Mouse (Mus musculus): Measurements from ENCODE around the gene Gm29094.
"Not testable (repeated sequence)": the region's sequence is repeated elsewhere in the genome, so short reads cannot be mapped to it uniquely, and the experiment has no call there.

Gm29094 gene

DNA sequence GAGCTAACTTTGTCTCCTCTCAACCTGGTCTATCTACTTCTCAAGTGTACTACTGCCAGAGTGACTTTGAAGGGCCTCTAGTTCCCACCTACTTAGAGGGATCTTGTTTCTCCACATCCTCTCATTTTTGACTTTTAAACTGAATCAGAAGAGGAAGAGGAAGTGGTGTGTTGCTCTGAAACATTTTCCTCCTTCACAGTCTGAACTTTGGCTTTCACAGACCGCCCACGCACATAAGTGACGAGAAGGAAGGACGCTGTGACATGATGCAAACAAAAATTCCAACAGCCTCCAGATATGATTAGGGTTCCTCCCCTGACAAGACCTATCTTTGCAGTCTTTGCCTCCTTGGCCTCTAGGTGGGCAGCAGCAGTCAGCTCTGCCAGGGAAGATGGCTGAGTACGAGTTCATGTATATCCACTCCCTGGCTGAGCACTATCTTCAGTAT is at the start of gene Gm29094, which contains the start of gene Bcl2a1b:
Gm29094 (plus strand) TSS at position 411 of the 448 bp plus-strand sequence.
Bcl2a1b (plus strand) TSS at position 241 of the 448 bp plus-strand sequence.
- not testable (repeated sequence) for DNase-seq

DNA sequence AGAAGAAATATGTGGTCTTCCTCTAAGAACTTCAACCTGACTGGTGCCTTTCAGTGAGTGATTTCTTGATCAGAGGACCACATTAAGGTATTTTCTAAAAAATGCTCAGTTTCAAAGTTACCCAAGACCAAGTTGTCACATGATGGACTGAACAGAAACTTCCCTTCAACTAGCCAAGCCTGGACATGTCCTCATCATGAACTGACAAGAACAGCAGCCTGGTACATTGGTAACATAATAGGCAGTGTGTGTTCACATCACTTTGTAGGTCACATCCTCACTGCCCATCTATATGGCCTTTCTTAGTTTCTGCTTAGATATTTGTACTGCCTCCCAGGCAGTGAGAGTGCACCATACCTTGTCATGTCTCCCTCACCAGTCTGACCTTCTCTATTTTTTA is 26.6 kb upstream of the Gm29094 start:
- not testable (repeated sequence) for DNase-seq

DNA sequence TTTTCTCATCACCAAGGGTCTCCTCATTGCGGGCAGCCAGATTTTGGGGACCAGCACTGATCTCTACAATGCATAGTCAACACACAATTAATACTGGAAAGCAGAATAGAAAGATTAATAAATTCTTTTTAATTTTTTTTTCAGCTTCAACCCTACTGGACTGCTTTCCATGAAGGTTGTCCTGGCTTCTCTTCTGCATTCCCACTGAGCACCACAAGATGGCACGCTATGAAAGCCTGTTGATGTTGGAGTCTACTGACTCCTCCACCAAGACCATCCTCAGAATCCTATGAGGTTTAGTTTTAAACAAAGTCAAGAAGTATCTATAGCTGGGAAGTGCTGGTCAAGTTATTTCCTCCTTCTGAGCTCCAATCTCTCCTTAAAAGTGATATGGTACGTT is 20.3 kb upstream of the Gm29094 start:
- peak; percentile 2 for DNase-seq

DNA sequence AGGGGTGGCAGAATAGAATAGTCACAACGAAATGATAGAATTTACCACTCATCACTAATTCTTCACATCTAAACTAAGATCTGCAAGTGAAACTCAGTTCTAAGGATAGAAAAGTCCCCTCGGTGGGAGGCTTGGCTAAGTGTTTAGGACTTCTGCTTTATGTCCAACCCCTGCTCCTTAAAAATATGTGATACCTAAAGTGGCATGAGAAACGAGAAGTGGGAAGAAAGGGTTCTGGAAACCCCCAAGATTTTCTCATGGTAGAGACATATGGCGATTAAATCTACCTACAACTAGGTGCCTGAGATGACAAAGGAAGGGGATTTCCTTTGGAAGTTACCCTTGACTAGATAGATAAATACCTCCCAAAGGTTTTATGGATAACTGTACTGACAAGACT is 19.7 kb upstream of the Gm29094 start:
- DNase-seq, result not testable (repeated sequence)

DNA sequence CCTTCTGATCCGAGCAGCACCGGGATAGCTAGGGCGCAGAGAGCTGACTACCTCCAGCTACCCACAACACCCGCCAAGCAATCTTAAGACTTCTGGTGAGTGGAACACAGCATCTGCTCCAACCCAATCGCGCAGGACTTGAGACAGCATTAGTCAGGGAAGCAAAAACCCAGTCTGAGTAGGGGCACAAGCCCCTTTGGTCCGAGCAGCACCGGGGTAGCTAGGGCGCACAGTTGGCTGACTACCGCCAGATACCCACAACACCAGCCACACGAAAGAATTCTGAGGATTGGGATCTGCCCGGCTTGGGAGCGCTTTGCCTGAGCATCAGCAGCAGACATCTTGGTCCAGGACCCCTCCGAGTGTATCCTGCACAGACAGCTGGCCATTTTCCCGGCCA is 12.2 kb upstream of the Gm29094 start:
- DNase-seq, result not testable (repeated sequence)

DNA sequence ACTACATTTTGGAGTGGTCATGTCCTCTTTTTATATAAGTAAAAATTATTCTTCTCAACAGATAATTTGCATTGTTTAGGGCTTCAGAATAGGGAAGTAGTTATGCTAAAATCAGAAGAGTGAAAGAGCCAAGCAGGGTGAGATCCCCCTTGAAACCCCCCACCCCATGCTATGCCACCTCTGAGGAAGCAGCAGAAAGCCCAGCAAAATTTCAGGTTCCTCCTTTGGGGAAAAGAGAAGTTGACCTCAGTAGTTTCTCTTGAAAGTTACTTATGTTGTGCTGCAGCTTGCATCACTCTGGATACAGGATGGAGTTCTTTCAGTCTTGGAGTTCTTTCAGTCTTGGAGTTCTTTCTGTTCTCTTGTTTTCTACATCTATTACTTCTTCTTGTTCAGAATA is 3.7 kb upstream of the Gm29094 start:
- not testable (repeated sequence) for DNase-seq

DNA sequence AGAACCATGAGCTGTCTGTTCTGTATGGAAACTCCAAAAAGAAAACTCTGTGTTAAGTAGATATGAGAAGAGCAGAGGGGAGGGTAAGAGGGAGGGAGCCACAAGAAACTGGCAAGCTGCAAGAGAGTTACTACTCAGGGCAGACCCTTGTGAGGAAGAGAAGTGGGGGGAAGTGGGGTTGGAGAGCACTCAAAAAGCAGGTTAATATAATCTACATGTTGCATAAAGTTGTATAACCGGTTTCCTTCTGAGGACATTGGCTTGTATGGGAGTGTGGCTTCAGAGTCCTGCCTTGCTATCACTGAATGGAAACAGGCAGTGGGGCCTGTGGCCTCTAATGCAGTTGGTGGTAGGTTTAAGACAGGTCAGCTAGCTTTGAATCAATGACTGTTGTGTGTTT is 1.7 kb upstream of the Gm29094 start:
- not testable (repeated sequence) for DNase-seq

DNA sequence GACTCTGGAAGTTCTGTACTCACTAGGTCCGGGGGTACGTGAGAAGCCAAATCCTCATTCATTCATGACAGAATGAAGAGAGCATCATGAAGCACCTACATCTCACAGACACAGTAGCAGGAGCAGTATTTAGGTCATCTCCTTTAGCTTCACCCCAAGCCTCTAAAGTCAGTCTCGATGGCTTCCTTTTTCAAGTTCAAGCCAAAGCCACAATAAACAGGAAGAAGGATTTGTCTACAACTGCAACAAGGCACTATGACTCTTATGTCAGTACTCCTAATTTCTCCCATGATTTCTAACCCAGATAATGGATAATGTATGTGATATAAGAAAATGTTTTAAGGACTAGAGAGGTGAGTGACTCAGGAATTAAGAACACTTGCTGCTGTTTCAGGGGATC is 830 bp upstream of the Gm29094 start:
- DNase-seq, result not testable (repeated sequence)

DNA sequence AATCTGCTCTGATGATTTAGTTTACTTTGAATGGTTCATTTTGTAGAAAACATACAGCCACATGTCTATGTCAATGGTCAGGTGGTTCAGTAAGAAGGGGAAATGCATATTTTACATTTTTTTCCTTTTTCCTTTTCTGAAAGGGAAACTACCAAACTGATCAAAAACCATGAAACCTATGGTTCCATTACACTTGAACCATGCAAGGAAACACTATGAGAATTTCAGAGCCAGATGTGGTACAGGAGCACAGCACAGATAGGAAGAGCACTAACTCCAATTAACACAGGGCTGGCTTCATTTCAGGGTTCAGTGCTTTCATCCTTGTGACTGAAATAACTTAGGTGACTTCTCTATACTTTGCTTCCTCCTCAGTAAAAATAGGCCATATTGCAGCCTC is 3.1 kb downstream of the Gm29094 start:
- DNase-seq, result not testable (repeated sequence)

DNA sequence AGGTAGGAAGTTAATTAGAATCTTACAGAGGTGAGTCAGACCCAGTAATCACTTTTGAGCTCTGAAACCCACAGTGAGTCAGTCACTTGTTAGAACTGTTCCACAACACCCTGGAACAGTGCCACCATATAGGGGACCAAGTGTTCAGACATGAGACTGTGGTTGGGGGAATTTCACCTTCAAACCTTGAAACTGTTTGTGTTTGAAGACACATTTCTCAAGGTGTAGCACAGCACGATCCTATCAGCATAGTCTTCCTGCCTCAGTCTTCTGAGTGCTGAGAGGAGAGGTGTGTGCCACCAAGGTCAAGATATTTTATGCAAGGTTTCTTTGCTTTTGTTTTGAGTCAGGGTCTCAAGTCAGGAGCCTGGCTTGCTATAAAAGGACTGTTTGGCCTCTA is 9.8 kb downstream of the Gm29094 start:
- DNase-seq, result not testable (repeated sequence)

DNA sequence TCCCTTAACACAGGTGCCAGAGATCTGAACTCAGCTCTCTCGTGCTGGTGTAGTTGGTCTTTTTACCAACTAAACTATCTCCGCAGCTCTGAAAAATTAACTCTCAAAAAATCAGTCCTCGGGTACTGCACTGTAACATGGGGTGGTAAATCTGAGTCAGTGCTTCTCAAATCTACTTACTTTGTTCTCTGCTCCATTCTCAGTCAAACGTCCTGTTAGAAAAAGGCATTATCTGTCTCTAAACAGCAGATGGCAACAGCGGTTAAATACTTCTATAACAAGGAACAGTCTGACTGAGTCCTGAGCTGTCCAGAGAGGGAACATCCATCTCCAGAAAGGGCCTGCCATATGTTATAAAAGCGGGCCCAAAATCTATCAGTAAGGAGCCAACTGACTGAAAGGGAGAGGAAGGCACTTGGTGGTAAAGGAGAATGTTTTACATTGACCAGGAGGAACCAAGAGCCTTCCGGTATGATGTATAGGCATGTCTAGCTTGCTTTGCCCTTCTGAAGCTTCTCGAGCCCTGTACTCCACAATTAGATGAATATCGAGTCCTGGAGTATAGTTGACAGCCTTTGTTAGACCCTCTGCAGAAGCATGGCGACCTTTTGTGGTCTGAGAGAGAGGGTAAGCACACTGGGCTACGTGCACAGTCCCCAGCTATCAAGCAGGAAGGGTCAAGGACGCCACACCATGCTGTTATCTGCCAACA is 11.3 kb downstream of the Gm29094 start, which contains the start of gene Mthfs:
Mthfs (plus strand) TSS at position 324 of the 712 bp plus-strand sequence.
- DNase-seq, result not testable (repeated sequence)

DNA sequence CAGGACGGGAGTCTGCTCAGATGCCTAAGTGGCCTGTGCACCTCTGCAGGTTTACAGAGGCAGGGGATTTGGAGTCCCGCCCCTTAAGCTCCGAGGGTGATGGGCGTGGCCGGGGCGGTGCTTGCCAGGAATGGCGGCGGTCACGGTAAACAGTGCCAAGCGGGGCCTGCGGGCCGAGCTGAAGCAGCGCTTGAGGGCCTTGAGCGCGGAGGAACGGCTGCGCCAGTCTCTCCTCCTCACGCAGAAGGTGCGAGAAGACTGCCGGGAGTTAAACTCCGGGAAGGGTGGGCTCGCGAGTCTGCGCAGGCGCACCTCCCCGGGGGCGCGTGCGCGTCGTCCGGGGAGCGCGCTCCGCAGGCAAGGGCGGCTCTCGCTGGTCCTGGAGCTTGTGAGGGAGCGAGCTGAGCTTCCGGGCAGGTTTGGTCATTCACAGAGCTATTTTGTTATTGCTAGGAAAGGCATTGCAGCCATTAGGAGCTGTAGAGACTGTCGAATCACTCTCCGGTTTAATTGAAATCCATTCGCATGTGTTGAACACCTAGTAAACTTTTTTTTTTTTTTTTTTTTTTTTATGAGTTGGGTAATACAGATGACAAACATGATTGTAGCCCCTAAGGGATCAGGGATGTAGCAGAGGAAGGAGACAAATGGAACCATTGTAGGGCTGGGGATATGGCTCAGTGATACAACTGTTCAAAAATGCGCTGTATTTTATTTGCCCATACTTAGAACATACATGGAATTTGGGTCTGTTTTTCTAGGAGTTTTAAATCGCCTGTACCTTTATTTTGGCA is 12.1 kb downstream of the Gm29094 start:
- DNase-seq, result peak; percentile 5

DNA sequence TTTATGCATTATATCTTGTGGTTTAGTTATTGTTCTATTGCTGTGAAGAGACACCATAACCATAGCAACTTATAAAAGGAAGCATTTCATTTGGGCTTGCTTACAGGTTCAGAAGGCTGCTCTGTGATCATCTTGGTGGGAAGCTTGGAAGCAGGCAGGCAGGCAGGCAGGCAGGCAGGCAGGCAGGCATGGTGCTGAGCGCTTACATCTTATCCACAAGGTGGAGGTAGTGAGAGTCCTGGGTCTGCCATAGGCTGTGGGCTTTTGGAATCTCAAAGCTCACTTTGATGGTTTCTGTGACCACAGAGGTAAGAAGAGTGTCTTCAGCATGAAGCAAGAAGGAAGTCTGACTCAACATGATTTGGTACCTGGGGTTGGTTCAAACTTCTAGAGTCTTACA is 13.2 kb downstream of the Gm29094 start:
- not testable (repeated sequence) for DNase-seq

DNA sequence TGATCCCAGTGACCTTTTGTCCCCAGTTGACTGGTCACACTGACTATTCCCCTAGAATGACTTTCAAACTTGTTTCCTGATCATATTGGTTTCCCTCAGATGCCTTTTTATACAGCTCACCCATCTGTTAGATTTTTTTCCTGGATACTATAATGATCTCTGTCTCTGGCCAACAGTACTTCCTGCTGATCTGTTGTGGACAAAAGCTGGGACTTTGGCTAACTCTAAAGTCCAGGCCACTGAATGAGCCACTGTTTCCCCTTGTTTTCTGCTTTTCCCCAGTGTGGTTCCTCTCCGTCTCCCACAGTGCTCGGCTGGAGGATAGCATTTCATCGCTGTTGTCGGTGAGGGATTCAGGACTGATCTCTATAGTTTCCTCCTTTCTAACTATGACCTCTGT is 19.0 kb downstream of the Gm29094 start:
- not testable (repeated sequence) for DNase-seq

DNA sequence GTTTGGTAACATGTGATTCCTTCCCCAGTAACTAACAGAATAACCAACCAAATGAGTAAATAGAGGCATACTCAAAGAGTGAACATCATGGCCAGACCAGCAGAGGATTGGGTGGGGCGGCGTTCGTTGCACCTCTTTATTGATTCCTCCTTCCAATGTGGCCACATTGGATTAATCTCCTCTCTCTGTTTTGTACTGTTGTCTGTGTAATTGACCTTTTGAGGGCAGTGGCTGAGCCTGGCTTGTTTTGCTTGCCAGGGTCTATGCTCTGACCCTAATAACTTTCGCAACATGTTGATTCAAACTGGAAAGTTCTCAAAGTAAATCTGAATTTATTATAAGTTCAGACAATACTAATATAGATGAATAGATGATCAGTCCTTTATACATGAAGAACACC is 20.5 kb downstream of the Gm29094 start:
- DNase-seq, result not testable (repeated sequence)

DNA sequence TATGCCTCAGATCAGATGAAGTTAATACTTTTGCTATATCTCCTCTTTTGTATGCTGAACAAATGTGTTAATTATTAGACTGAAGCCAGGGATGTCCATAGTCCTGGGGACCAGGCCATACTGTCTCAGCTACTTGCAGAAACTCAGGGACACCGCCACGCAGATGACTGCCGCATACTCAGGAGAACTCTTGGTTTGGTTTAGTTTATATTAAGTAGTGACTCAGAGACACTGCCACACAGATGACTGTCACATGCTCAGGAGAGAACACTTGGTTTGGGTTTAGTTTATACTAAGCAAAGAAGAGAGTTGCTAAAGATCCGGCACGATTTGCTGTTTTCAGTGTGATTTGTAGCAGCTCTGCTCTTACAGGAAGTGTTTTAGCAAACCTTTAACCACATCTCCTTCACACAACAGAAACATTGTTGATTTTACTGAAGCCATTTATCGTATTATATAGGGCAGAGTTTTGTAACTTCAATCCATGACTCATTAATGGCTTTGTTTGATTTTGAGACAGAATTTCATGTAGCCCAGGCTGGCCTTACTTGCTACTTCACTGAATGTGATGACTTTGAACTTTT is 21.6 kb downstream of the Gm29094 start:
- DNase-seq, result not testable (repeated sequence)

DNA sequence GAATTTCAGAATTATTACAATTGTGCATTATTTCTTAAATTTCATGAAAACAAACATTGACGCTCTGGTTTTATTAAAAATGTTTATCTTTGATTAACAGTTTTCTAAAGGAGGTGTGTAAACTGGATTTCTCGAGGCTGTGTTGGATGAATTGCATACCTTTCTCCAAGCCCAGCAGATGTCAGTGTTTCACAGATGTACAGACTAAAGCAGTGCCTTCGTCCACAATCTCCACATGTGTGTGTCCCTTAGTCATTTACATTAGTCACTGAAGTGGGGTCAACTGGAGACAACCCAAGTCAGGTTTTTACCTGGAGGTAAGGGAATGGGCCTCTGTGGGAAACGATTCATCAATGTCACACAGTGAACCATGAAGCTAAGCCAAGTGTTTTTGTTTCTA is 26.9 kb downstream of the Gm29094 start:
- peak; percentile 40 for DNase-seq

DNA sequence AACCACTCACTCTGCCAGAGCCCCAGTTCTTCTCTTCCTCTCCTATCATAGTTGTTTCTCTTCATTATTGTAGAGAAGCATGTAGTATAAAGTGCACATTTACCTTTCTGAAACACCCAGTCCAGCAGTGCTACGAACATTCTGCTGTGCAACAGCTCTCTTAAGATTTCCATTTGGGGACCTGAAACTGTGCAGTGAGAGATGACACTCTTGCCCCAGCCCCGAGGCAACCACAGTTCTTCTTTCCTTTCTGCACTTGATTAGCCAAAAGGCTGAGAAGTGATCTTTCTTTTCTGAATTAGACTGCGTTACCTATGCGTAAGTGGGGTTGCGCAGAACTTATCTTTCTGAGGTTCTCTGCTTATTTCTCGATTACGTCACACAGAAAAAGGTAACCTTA is 28.9 kb downstream of the Gm29094 start:
- DNase-seq, result no peak

DNA sequence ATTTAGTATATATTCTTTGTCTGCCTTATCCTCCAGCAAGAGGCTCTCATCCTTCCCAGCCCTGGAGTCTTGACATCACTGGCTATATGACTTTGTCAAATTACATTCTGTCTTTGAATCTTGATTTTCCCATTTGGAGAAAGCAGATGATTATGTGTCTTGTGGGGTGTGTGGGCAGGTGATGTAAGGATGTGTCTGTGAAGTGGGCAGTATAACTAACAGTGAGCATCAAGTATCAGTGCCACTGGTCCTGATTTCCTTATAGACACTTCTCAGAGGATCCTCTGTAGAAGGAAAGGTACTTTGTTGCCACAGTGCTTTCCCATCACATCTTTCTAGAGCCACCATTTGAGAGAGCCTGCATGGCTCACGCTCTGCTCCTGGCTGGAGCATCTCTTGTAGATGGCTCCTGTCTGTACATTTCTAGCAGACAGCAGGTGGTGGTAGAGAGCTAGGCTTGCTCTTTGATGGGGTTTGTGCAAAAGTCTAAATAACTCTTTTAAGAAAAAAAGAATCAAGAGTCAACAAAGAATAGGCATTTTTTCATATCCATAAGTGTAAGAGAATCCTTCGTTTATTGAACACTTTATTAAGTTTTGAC is 31.8 kb downstream of the Gm29094 start:
- DNase-seq, result not testable (repeated sequence)

DNA sequence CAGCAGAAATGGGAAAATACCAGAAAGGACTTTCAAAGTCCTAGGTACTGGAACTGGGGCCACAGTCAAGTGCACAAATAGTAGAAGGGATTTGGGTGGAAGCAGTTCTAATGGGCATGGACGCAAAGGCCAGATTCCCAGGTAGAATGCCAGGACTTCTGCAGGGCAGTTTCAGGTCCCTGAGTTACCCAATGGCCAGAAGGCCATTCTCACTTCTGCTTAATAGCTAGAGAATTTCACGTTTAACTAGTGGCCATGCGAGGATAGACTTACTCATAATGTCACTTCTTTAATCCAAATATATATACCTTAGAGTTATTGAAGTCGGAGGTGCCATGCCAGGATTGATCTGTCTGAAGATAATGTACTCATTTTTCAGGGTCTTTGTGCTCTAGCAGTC is 38.0 kb downstream of the Gm29094 start:
- DNase-seq, result not testable (repeated sequence)

DNA sequence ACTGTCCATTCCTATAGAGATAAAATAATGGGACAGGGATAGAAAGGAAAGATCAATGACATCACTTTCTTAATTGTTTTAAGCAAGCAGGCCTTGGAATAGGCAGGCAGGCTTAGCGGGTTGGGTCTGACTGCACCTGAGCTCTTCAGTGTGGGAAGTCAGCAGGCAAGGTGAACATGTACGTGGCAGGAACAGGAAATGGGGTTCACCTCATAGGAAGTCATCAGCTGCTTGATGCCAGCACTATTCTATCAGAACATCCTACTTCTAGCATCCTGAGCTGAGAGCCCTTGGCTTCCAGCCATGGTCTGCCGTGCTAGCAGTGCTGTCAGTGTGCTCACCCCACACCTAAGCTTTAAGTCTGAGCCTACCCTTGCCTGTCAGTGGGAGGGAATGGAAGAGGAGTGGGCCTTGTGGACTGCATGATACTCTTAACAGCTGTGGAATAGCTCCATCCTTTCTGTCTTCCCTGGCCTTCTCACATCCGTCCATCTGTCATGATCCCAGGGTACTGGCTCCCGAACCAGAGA is 39.9 kb downstream of the Gm29094 start:
- DNase-seq, result not testable (repeated sequence)

DNA sequence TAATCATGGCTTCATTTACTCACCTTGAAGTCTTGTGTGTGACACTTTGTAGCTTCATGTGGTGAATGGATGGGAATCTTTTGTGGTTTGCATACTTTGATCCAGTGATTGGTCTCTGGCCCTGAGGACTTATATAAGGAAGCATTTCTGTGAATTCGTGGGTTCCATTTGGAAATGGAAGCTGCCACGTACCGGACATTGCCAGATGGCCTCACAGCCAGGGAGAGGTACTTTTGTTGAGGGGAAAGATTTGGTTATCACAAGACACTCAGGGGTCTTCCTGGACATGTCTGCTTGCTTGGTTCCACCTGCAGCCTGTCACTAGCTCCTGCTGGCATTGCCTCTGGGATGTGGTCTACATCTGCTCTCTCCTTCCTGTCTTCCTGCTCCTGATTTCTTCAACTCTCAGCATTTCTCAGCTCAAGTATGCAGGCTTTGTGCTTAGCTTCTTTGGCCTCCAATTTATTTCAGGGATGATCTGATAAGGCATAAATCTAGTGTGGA is 41.4 kb downstream of the Gm29094 start:
- not testable (repeated sequence) for DNase-seq

DNA sequence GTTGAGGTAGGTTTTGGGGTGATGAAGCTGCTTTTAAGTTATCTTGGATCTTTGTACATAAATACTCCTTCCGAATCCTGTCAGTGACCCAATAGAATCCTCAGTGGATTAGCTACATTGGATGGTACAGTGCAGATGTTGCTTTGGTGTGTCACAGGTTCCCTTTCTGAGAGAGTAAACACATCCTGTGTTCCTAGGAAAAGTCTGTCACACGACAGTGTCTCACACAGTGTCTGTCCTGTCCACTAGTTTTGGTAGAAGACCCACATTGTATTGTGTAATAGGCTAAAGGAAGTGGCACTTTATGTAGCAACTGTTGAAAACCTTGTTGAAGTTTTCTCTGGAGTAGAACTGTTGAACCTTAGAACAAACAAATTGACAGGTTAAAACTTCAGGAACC is 54.2 kb downstream of the Gm29094 start:
- no peak for DNase-seq
